Mouse (Mus musculus) kidney, postnatal 0 days (tissue): ENCODE measurements around the gene Scaf11. TPM values are rescaled to one million over a fixed set of nuclear protein-coding genes. Genes with fewer than 3 reads are reported as not detected.

Experiments
- ATAC-seq: fragments of 200-750 bp; cut with Nextera tagmentation; replicated peaks from 2 replicates; pipeline ENCODE4 v1.8.0; 2017; ENCODE audit warnings: low read depth, moderate number of reproducible peaks, moderate TSS enrichment, moderate library complexity; ENCODE audit not compliant: low FRiP score
- DNase-seq: peaks from one replicate; pipeline ENCODE4 v3.0.0-alpha.2; 2016; ENCODE audit warnings: low spot score
- H3K27ac ChIP-seq: fragments of 300-500 bp; sonication (generic); 2 replicates; pipeline ENCODE4 v1.5.1; 2014; ENCODE audit warnings: mild to moderate bottlenecking
- H3K27me3 ChIP-seq: fragments of 300-500 bp; sonication (generic); 2 replicates; pipeline ENCODE4 v1.6.1; 2014; ENCODE audit warnings: low read length, mixed read lengths; ENCODE audit not compliant: insufficient read depth
- H3K36me3 ChIP-seq: fragments of 300-500 bp; sonication (generic); 2 replicates; pipeline ENCODE4 v1.6.1; 2014; ENCODE audit warnings: low read length, mixed read lengths; ENCODE audit not compliant: insufficient read depth
- H3K4me1 ChIP-seq: fragments of 300-500 bp; sonication (generic); replicated peaks from 2 replicates; pipeline ENCODE4 v1.6.1; 2014; ENCODE audit warnings: antibody characterized with exemption, low read length, mixed read lengths; ENCODE audit not compliant: insufficient read depth
- H3K4me2 ChIP-seq: fragments of 300-500 bp; sonication (generic); 2 replicates; pipeline ENCODE4 v1.6.1; 2014; ENCODE audit warnings: mild to moderate bottlenecking, low read length, moderate library complexity, mixed read lengths
- H3K4me3 ChIP-seq: fragments of 300-500 bp; sonication (generic); replicated peaks from 2 replicates; pipeline ENCODE4 v1.5.1; 2014; ENCODE audit warnings: low read depth, low read length
- H3K9ac ChIP-seq: fragments of 300-500 bp; sonication (generic); 2 replicates; pipeline ENCODE4 v1.6.1; 2014; ENCODE audit warnings: low read depth, low read length
- H3K9me3 ChIP-seq: fragments of 300-500 bp; sonication (generic); replicated peaks from 2 replicates; pipeline ENCODE4 v1.6.1; 2016; ENCODE audit warnings: low read length, inconsistent platforms, mixed read lengths
- CTCF ChIP-seq: IDR thresholded peaks from 2 replicates; pipeline ENCODE4 v1.5.1; 2016; ENCODE audit warnings: antibody characterized with exemption, low read depth, mild to moderate bottlenecking, moderate library complexity
- WGBS: fragments of 180-500 bp; shearing (Covaris S2); extraction: QIAGEN DNeasy Blood & Tissue Kit; methylation state at CpG from one replicate; pipeline ENCODE4 v1.1.7; 2014; 5-methylcytosine and 5-hydroxymethylcytosine counted together
- polyA plus RNA-seq: library from polyadenylated mRNA; unstranded; fragments of >200 nt; fragmentation: Nextera tagmentation; extraction: Ambion mirVana; gene quantifications from 2 replicates; pipeline ENCODE4 v1.2.1, GENCODE M21; 2015

Scaf11 gene
- polyA plus RNA-seq, 1 experiment from 2014 or later: 81.5 TPM

GRCm38 (mm10) chr15:96466362-96466903 lies 5.8 kb upstream of the Scaf11 start:
- ATAC-seq (no peak), DNase-seq (no peak)
- Histone ChIP-seq H3K4me1 (no peaks in the 10 kb centered on the region), H3K4me3 (no peak overlapping the region), H3K9me3 (no peaks in the 10 kb centered on the region), H3K36me3 (no peaks in the 10 kb centered on the region), H3K27me3 (no peaks in the 10 kb centered on the region), H3K27ac (no peak overlapping the region), H3K9ac (no peak overlapping the region), H3K4me2 (no peak overlapping the region)
- no peak for TF ChIP-seq CTCF
- WGBS: 91% methylated on average over 13 of the region's 13 CpGs

- H3K4me3 ChIP-seq: no peak overlapping the region
- no peak for DNase-seq
- ATAC-seq: no peak
Observed at GRCm38 (mm10) chr15:96465076-96465475, 4.4 kb upstream of the Scaf11 start.

GRCm38 (mm10) chr15:96463821-96464220 lies 3.2 kb upstream of the Scaf11 start:
- Histone ChIP-seq H3K9ac (no peak overlapping the region), H3K4me2 (no peak overlapping the region), H3K27me3 (no peaks in the 10 kb centered on the region), H3K4me3 (no peak overlapping the region), H3K9me3 (no peaks in the 10 kb centered on the region), H3K4me1 (0 out of 2 replicates have a peak, but pooled peaks cover 1% of the 10 kb centered on the region), H3K36me3 (no peaks in the 10 kb centered on the region), H3K27ac (no peak overlapping the region)
- DNase-seq: no peak
- 92% methylated on average over 15 of the region's 15 CpGs for WGBS
- no peak for TF ChIP-seq CTCF
- no peak for ATAC-seq

More at GRCm38 (mm10) chr15:96465076-96465475, 4.4 kb upstream of the Scaf11 start:
- no peaks in the 10 kb centered on the region for H3K36me3 ChIP-seq
- no peaks in the 10 kb centered on the region for H3K9me3 ChIP-seq
- no peak overlapping the region for H3K27ac ChIP-seq
- H3K27me3 ChIP-seq: no peaks in the 10 kb centered on the region
- no peaks in the 10 kb centered on the region for H3K4me1 ChIP-seq
- TF ChIP-seq CTCF: no peak
- no peak overlapping the region for H3K9ac ChIP-seq
- no peak overlapping the region for H3K4me2 ChIP-seq
- 68% methylated on average over 11 of the region's 11 CpGs for WGBS

DNA sequence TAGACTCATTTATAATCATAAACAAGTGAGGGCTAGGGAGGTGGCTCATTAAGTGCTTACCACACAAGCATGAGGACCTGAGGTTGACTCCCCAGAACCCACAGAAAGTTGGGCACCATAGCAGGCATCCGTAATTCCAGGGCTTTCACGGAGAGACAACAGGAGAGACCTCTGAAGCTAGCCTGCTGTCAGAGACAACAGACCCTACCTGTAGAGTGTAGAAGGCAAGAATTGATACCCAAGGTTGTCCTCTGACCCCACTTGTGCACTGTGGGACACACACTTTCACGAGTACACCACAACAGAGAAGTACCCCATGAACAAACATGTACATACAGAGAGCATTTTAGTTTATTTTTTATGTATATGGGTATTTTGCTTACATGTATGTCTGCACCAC lies 2.0 kb upstream of the Scaf11 start:
- no peak for DNase-seq
- no peak for ATAC-seq
- H3K27me3 ChIP-seq: no peaks in the 10 kb centered on the region

DNA sequence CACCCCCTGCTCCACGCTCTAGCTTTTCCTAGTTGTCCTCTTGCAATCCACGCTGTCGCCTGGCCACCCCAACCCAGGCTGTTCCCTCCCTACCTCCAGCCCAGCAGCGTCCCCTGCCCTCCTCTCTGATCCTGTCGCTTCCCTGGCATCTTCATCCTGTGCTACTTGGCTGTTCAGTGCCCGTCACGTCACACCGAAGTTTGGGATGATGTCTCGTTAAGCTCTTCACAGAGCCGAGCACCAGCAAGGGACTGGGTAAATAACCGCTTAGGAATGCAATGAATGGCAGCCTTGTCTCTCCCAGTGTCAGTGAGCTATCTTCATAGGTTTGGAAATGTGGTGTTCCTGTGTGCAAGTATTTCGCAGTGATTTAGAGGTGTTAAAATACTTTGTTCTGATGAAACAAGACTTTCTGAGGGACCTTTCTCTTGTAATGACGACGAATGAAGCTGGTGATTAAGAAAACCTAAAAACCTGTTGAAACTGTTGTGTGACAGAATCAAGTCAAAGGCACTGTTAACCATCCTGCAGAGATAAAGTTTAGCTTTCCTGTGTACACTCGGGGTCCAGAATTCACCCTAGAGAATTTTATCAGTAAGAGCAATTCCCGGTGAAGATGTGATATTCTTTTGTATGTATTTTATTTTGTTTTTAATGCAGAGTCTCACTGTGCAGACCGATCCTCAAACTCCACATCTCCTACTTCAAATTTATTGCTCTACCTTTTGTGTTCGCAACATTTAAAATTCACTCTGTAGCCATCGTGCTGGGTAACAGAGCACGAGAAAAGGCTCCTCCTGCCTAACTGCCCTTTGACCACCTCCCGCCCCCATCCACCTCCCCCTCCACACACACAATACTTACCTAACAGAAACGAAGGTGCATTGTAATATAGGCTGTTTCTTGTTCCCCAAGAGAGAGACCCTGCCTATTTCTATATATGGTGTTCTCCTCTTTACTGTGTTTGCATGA lies 1.2 kb upstream of the Scaf11 start:
- Histone ChIP-seq H3K9ac (peak overlapping the region; percentile 72), H3K27me3 (no peaks in the 10 kb centered on the region), H3K4me3 (peak overlapping the region; percentile 57), H3K4me2 (peak overlapping the region; percentile 96), H3K36me3 (no peaks in the 10 kb centered on the region), H3K9me3 (no peaks in the 10 kb centered on the region), H3K4me1 (0 out of 2 replicates have a peak, but pooled peaks cover 6% of the 10 kb centered on the region), H3K27ac (peak overlapping the region; percentile 94)
- TF ChIP-seq CTCF: peak; percentile 20; the same call in 1 of the 2 replicates
- DNase-seq (peak; percentile 63), ATAC-seq (peak; percentile 16)
- WGBS: 6% methylated on average over 22 of the region's 22 CpGs

More for the DNA sequence above, 2.0 kb upstream of the Scaf11 start:
- Histone ChIP-seq H3K36me3 (no peaks in the 10 kb centered on the region), H3K4me3 (no peak overlapping the region), H3K9me3 (no peaks in the 10 kb centered on the region), H3K9ac (no peak overlapping the region), H3K4me2 (no peak overlapping the region), H3K27ac (no peak overlapping the region), H3K4me1 (0 out of 2 replicates have a peak, but pooled peaks cover 6% of the 10 kb centered on the region)
- 89% methylated on average over 3 of the region's 3 CpGs for WGBS
- TF ChIP-seq CTCF: no peak

GRCm38 (mm10) chr15:96460451-96460729 lies 253 bp downstream of the Scaf11 start:
- peaks cover 17% of the 10 kb centered on the region for H3K4me1 ChIP-seq
- WGBS: under 1% methylated on average over 49 of the region's 50 CpGs
- no peak for TF ChIP-seq CTCF
- no peaks in the 10 kb centered on the region for H3K36me3 ChIP-seq
- peak overlapping the region; percentile 100 for H3K27ac ChIP-seq
- H3K27me3 ChIP-seq: no peaks in the 10 kb centered on the region
- DNase-seq (no peak), ATAC-seq (no peak)
- H3K9ac ChIP-seq: peak overlapping the region; percentile 99
- H3K4me2 ChIP-seq: peak overlapping the region; percentile 67
- peak overlapping the region; percentile 92 for H3K4me3 ChIP-seq
- H3K9me3 ChIP-seq: no peaks in the 10 kb centered on the region
